Mouse (Mus musculus) limb, embryonic 11.5 days (tissue): ENCODE results near the gene Trpm3. TPM values are rescaled to one million over a fixed set of nuclear protein-coding genes. Genes with fewer than 3 reads are reported as not detected.
"Not testable (repeated sequence)": the region's sequence is repeated elsewhere in the genome, so short reads cannot be mapped to it uniquely, and the experiment has no call there.

Experiments
- ATAC-seq: fragments of 200-750 bp; cut with Nextera tagmentation; 2 replicates; pipeline ENCODE4 v1.8.0; 2017; ENCODE audit warnings: low read depth; ENCODE audit not compliant: insufficient number of reproducible peaks, low FRiP score, low TSS enrichment
- DNase-seq: peaks from one replicate; pipeline ENCODE4 v3.0.0-alpha.2; 2015; ENCODE audit warnings: low spot score
- H3K27ac ChIP-seq: fragments of 300-500 bp; sonication (generic); replicated peaks from 2 replicates; pipeline ENCODE4 v1.5.1; 2014; ENCODE audit warnings: low read depth, mild to moderate bottlenecking, low read length
- H3K27me3 ChIP-seq: fragments of 300-500 bp; sonication (generic); 2 replicates; pipeline ENCODE4 v1.6.1; 2014; ENCODE audit warnings: mild to moderate bottlenecking, low read length, mixed read lengths; ENCODE audit not compliant: control insufficient read depth, insufficient read depth
- H3K36me3 ChIP-seq: fragments of 300-500 bp; sonication (generic); 2 replicates; pipeline ENCODE4 v1.6.1; 2014; ENCODE audit warnings: mild to moderate bottlenecking, low read length, moderate library complexity, mixed read lengths; ENCODE audit not compliant: control insufficient read depth, insufficient read depth
- H3K4me1 ChIP-seq: fragments of 300-500 bp; sonication (generic); 2 replicates; pipeline ENCODE4 v1.6.1; 2014; ENCODE audit warnings: low read length, mixed read lengths; ENCODE audit not compliant: control insufficient read depth, insufficient read depth
- H3K4me2 ChIP-seq: fragments of 300-500 bp; sonication (generic); 2 replicates; pipeline ENCODE4 v1.6.1; 2014; ENCODE audit warnings: low read depth, mild to moderate bottlenecking, moderate library complexity; ENCODE audit not compliant: severe bottlenecking
- H3K4me3 ChIP-seq: fragments of 300-500 bp; sonication (generic); 2 replicates; pipeline ENCODE4 v1.5.1; 2014; ENCODE audit warnings: low read depth, low read length
- H3K9ac ChIP-seq: fragments of 300-500 bp; sonication (generic); 2 replicates; pipeline ENCODE4 v1.6.1; 2014; ENCODE audit warnings: mild to moderate bottlenecking, low read length
- H3K9me3 ChIP-seq: fragments of 300-500 bp; sonication (generic); 2 replicates; pipeline ENCODE4 v1.6.1; 2016; ENCODE audit warnings: low read length; ENCODE audit not compliant: control insufficient read depth
- WGBS: fragments of 180-500 bp; shearing (Covaris S2); extraction: QIAGEN DNeasy Blood & Tissue Kit; methylation state at CpG from one replicate; pipeline ENCODE4 v1.1.7; 2014; 5-methylcytosine and 5-hydroxymethylcytosine counted together
- polyA plus RNA-seq: library from polyadenylated mRNA; unstranded; fragments of >200 nt; fragmentation: Nextera tagmentation; extraction: Ambion mirVana; gene quantifications from 2 replicates; pipeline ENCODE4 v1.2.1, GENCODE M21; 2014

The Trpm3 gene
- polyA plus RNA-seq, 1 experiment from 2014 or later, result 1.7 TPM

GRCm38 (mm10) chr19:22848783-22849576 is 710.1 kb downstream of the Trpm3 start:
- WGBS, result 92% methylated on average over 7 of the region's 7 CpGs
- H3K36me3 ChIP-seq, result no peaks in the 10 kb centered on the region
- no peak overlapping the region for H3K27ac ChIP-seq
- no peaks in the 10 kb centered on the region for H3K9me3 ChIP-seq
- H3K4me1 ChIP-seq, result no peaks in the 10 kb centered on the region
- no peak overlapping the region for H3K4me3 ChIP-seq
- no peak overlapping the region for H3K4me2 ChIP-seq
- DNase-seq (no peak), ATAC-seq (no peak)
- H3K9ac ChIP-seq, result no peak overlapping the region
- no peaks in the 10 kb centered on the region for H3K27me3 ChIP-seq

GRCm38 (mm10) chr19:22851423-22851822 is 712.6 kb downstream of the Trpm3 start:
- peak; percentile 23 for DNase-seq
- not testable (repeated sequence) for H3K4me3 ChIP-seq, H3K27me3 ChIP-seq, H3K27ac ChIP-seq, H3K36me3 ChIP-seq, ATAC-seq, H3K9me3 ChIP-seq, H3K4me1 ChIP-seq, H3K9ac ChIP-seq, H3K4me2 ChIP-seq
- WGBS, result 38% methylated on average over 5 of the region's 5 CpGs

- H3K4me2 ChIP-seq, result no peak overlapping the region
- no peak for ATAC-seq
- no peaks in the 10 kb centered on the region for H3K36me3 ChIP-seq
- no peaks in the 10 kb centered on the region for H3K9me3 ChIP-seq
- H3K27me3 ChIP-seq, result no peaks in the 10 kb centered on the region
- H3K9ac ChIP-seq, result no peak overlapping the region
- DNase-seq, result no peak
- WGBS, result 85% methylated on average over 4 of the region's 4 CpGs
- no peak overlapping the region for H3K4me3 ChIP-seq
- H3K27ac ChIP-seq, result no peak overlapping the region
- H3K4me1 ChIP-seq, result no peaks in the 10 kb centered on the region
Measured at GRCm38 (mm10) chr19:22859644-22860043, 720.8 kb downstream of the Trpm3 start.

GRCm38 (mm10) chr19:22867456-22867855 is 728.6 kb downstream of the Trpm3 start:
- H3K9ac ChIP-seq, result no peak overlapping the region
- H3K27me3 ChIP-seq, result no peaks in the 10 kb centered on the region
- H3K36me3 ChIP-seq, result no peaks in the 10 kb centered on the region
- ATAC-seq, result no peak
- no peak overlapping the region for H3K4me3 ChIP-seq
- H3K4me1 ChIP-seq, result no peaks in the 10 kb centered on the region
- WGBS, result 81% methylated on average over 5 of the region's 5 CpGs
- H3K27ac ChIP-seq, result no peak overlapping the region
- no peak overlapping the region for H3K4me2 ChIP-seq
- no peaks in the 10 kb centered on the region for H3K9me3 ChIP-seq
- DNase-seq, result no peak

- Histone ChIP-seq H3K4me1 (no peaks in the 10 kb centered on the region), H3K9ac (no peak overlapping the region), H3K4me2 (no peak overlapping the region), H3K27me3 (no peaks in the 10 kb centered on the region), H3K9me3 (no peaks in the 10 kb centered on the region), H3K27ac (no peak overlapping the region), H3K36me3 (no peaks in the 10 kb centered on the region), H3K4me3 (no peak overlapping the region)
- DNase-seq, result no peak
- WGBS, result 78% methylated on average over 2 of the region's 2 CpGs
- no peak for ATAC-seq
Measured at GRCm38 (mm10) chr19:22869853-22870252, 731.0 kb downstream of the Trpm3 start.

GRCm38 (mm10) chr19:22872456-22872855 is 733.6 kb downstream of the Trpm3 start:
- DNase-seq (no peak), ATAC-seq (no peak)
- Histone ChIP-seq H3K4me1 (no peaks in the 10 kb centered on the region), H3K9ac (no peak overlapping the region), H3K36me3 (no peaks in the 10 kb centered on the region), H3K4me3 (no peak overlapping the region), H3K27me3 (no peaks in the 10 kb centered on the region), H3K27ac (no peak overlapping the region), H3K9me3 (no peaks in the 10 kb centered on the region), H3K4me2 (no peak overlapping the region)
- WGBS, result 79% methylated on average over 5 of the region's 5 CpGs

GRCm38 (mm10) chr19:22880199-22880598 is 741.4 kb downstream of the Trpm3 start:
- ATAC-seq (no peak), DNase-seq (no peak)
- 74% methylated on average over 1 of the region's 1 CpGs for WGBS
- Histone ChIP-seq H3K4me1 (no peaks in the 10 kb centered on the region), H3K9me3 (no peaks in the 10 kb centered on the region), H3K9ac (no peak overlapping the region), H3K4me3 (no peak overlapping the region), H3K27ac (no peak overlapping the region), H3K27me3 (no peaks in the 10 kb centered on the region), H3K36me3 (no peaks in the 10 kb centered on the region), H3K4me2 (no peak overlapping the region)

GRCm38 (mm10) chr19:22882670-22883111 is 743.8 kb downstream of the Trpm3 start:
- 80% methylated on average over 3 of the region's 3 CpGs for WGBS
- H3K4me1 ChIP-seq, result no peaks in the 10 kb centered on the region
- no peak overlapping the region for H3K4me3 ChIP-seq
- ATAC-seq (no peak), DNase-seq (no peak)
- no peak overlapping the region for H3K9ac ChIP-seq
- no peak overlapping the region for H3K27ac ChIP-seq
- H3K27me3 ChIP-seq, result no peaks in the 10 kb centered on the region
- no peaks in the 10 kb centered on the region for H3K9me3 ChIP-seq
- H3K4me2 ChIP-seq, result no peak overlapping the region
- H3K36me3 ChIP-seq, result no peaks in the 10 kb centered on the region

- no peaks in the 10 kb centered on the region for H3K36me3 ChIP-seq
- H3K27me3 ChIP-seq, result no peaks in the 10 kb centered on the region
- DNase-seq, result no peak
- H3K9me3 ChIP-seq, result no peaks in the 10 kb centered on the region
- H3K4me1 ChIP-seq, result no peaks in the 10 kb centered on the region
- no peak overlapping the region for H3K4me2 ChIP-seq
- H3K27ac ChIP-seq, result no peak overlapping the region
- H3K4me3 ChIP-seq, result no peak overlapping the region
- WGBS, result 88% methylated on average over 7 of the region's 7 CpGs
- no peak overlapping the region for H3K9ac ChIP-seq
- ATAC-seq, result no peak
Measured at GRCm38 (mm10) chr19:22883154-22883553, 744.3 kb downstream of the Trpm3 start.
